12 mouse cellular contexts compared by ENCODE assay signal in genomic region chr2:129544448-129544847, GRCm38 (mm10). TPM values are rescaled to one million over a fixed set of nuclear protein-coding genes. Genes with fewer than 3 reads are reported as not detected.
DNase-seq lines count a peak whose midpoint lies in the region; ATAC-seq and TF ChIP-seq lines count a peak whose summit lies in the region.
"Had no signal": no experiment of that assay in that cellular context is flagged by ENCODE, and none has a peak within 500 bp of the region (broad histone marks: within the 10 kb centered on the region; RNA-seq: fewer than 3 reads in every experiment).

No protein-coding gene starts in this region.

- no peak for DNase-seq in embryonic facial prominence, embryonic 11.5 days (ENCODE audit: low spot score)
- DNase-seq in embryonic facial prominence, embryonic 10.5 days (ENCODE audit: low spot score): no peak
- peak; percentile 90 for DNase-seq in Muller cell, postnatal 12 days (ENCODE audit: inconsistent ontology term)
- peak; percentile 62 for DNase-seq in embryonic facial prominence, embryonic 14.5 days (ENCODE audit: low spot score)
- peak; percentile 70 for DNase-seq in kidney, postnatal 10 days
- DNase-seq in left cerebral cortex, postnatal 10 days (ENCODE audit: extremely low spot score in 1 of 2, low spot score in 2 of 2): no peak
- no peak for DNase-seq in left cerebral cortex, adult 9 months (ENCODE audit: low spot score in 2 of 2)
- DNase-seq in lung, postnatal 0 days (ENCODE audit: low spot score): no peak

- no peak overlapping the region for H3K4me2 ChIP-seq in embryonic facial prominence, embryonic 11.5 days (ENCODE audit: low read depth, low read length)
- no peak overlapping the region for H3K4me2 ChIP-seq in embryonic facial prominence, embryonic 14.5 days (ENCODE audit: low read depth, low read length)
- H3K4me2 ChIP-seq in lung, postnatal 0 days (replicated peaks; ENCODE audit: low read depth, low read length): no peak overlapping the region
- H3K4me2 ChIP-seq: embryonic facial prominence, embryonic 12.5 days; stomach, embryonic 15.5 days had no signal

- no peak overlapping the region for H3K9ac ChIP-seq in embryonic facial prominence, embryonic 11.5 days (replicated peaks; ENCODE audit: low read length)
- H3K9ac ChIP-seq in embryonic facial prominence, embryonic 14.5 days (ENCODE audit: low read depth, low read length): no peak overlapping the region
- H3K9ac ChIP-seq in lung, postnatal 0 days (replicated peaks; ENCODE audit: low read depth): no peak overlapping the region
- H3K9ac ChIP-seq: embryonic facial prominence, embryonic 12.5 days; stomach, embryonic 15.5 days had no signal

- no peaks in the 10 kb centered on the region for H3K4me1 ChIP-seq in embryonic facial prominence, embryonic 11.5 days (ENCODE audit: control insufficient read depth, insufficient read depth, low read length)
- H3K4me1 ChIP-seq in embryonic facial prominence, embryonic 10.5 days: peaks cover 12% of the 10 kb centered on the region
- no peaks in the 10 kb centered on the region for H3K4me1 ChIP-seq in embryonic facial prominence, embryonic 14.5 days (ENCODE audit: control insufficient read depth, insufficient read depth, low read length)
- H3K4me1 ChIP-seq in lung, postnatal 0 days (ENCODE audit: insufficient read depth, low read depth, low read length): no peaks in the 10 kb centered on the region
- H3K4me1 ChIP-seq: embryonic facial prominence, embryonic 12.5 days; stomach, embryonic 15.5 days had no signal

- no peaks in the 10 kb centered on the region for H3K36me3 ChIP-seq in embryonic facial prominence, embryonic 11.5 days (replicated peaks; ENCODE audit: control insufficient read depth, insufficient read depth, low read depth, low read length)
- no peaks in the 10 kb centered on the region for H3K36me3 ChIP-seq in embryonic facial prominence, embryonic 10.5 days (replicated peaks)
- no peaks in the 10 kb centered on the region for H3K36me3 ChIP-seq in embryonic facial prominence, embryonic 14.5 days (ENCODE audit: control insufficient read depth, insufficient read depth, low read length)
- no peaks in the 10 kb centered on the region for H3K36me3 ChIP-seq in lung, postnatal 0 days (ENCODE audit: insufficient read depth, low read length)
- H3K36me3 ChIP-seq: embryonic facial prominence, embryonic 12.5 days; stomach, embryonic 15.5 days had no signal

- 50% methylated on average over 4 of the region's 4 CpGs for WGBS in embryonic facial prominence, embryonic 11.5 days
- 44% methylated on average over 4 of the region's 4 CpGs for WGBS in embryonic facial prominence, embryonic 10.5 days
- 26% methylated on average over 4 of the region's 4 CpGs for WGBS in embryonic facial prominence, embryonic 14.5 days
- 31% methylated on average over 4 of the region's 4 CpGs for WGBS in lung, postnatal 0 days

- intact Hi-C loops in left cerebral cortex, postnatal 10 days (cut with DNase I): loop anchor here (5.0 kb wide), 1 partner anchor 48 kb away; the partner anchor contains the start of gene Sirpa

- TF ChIP-seq EP300 in lung, postnatal 0 days (IDR thresholded peaks at IDR 0.05): no peak

- H3K4me3 ChIP-seq in embryonic facial prominence, embryonic 11.5 days (ENCODE audit: low read depth, low read length): no peak overlapping the region
- no peak overlapping the region for H3K4me3 ChIP-seq in embryonic facial prominence, embryonic 10.5 days
- no peak overlapping the region for H3K4me3 ChIP-seq in embryonic facial prominence, embryonic 14.5 days (ENCODE audit: low read depth, low read length)
- no peak overlapping the region for H3K4me3 ChIP-seq in lung, postnatal 0 days (ENCODE audit: low read depth, low read length)
- H3K4me3 ChIP-seq: embryonic facial prominence, embryonic 12.5 days; stomach, embryonic 15.5 days had no signal

- H3K9me3 ChIP-seq in embryonic facial prominence, embryonic 11.5 days (replicated peaks; ENCODE audit: control insufficient read depth, low read length): no peaks in the 10 kb centered on the region
- no peaks in the 10 kb centered on the region for H3K9me3 ChIP-seq in embryonic facial prominence, embryonic 10.5 days
- H3K9me3 ChIP-seq in embryonic facial prominence, embryonic 14.5 days (ENCODE audit: control insufficient read depth, low read length): no peaks in the 10 kb centered on the region
- H3K9me3 ChIP-seq in lung, postnatal 0 days (ENCODE audit: low read length): no peaks in the 10 kb centered on the region
- H3K9me3 ChIP-seq: embryonic facial prominence, embryonic 12.5 days; stomach, embryonic 15.5 days had no signal

- H3K27ac ChIP-seq in embryonic facial prominence, embryonic 11.5 days (replicated peaks; ENCODE audit: low read depth, low read length): no peak overlapping the region
- no peak overlapping the region for H3K27ac ChIP-seq in embryonic facial prominence, embryonic 10.5 days (replicated peaks)
- no peak overlapping the region for H3K27ac ChIP-seq in embryonic facial prominence, embryonic 14.5 days (replicated peaks; ENCODE audit: low read depth, low read length)
- H3K27ac ChIP-seq in lung, postnatal 0 days (ENCODE audit: low read length): no peak overlapping the region
- H3K27ac ChIP-seq: embryonic facial prominence, embryonic 12.5 days; stomach, embryonic 15.5 days had no signal

- no peaks in the 10 kb centered on the region for H3K27me3 ChIP-seq in embryonic facial prominence, embryonic 11.5 days (ENCODE audit: control insufficient read depth, insufficient read depth, low read length)
- H3K27me3 ChIP-seq in embryonic facial prominence, embryonic 10.5 days (replicated peaks; ENCODE audit: low read depth, poor library complexity, severe bottlenecking): no peaks in the 10 kb centered on the region
- H3K27me3 ChIP-seq in embryonic facial prominence, embryonic 14.5 days (replicated peaks; ENCODE audit: control insufficient read depth, insufficient read depth, low read length): no peaks in the 10 kb centered on the region
- H3K27me3 ChIP-seq in lung, postnatal 0 days (replicated peaks; ENCODE audit: insufficient read depth, low read length): no peaks in the 10 kb centered on the region
- H3K27me3 ChIP-seq: embryonic facial prominence, embryonic 12.5 days; stomach, embryonic 15.5 days had no signal

- ATAC-seq in embryonic facial prominence, embryonic 11.5 days (replicated peaks; ENCODE audit: insufficient number of reproducible peaks, low FRiP score, low TSS enrichment, low read depth): 0 out of 2 replicates have a peak, but pooled peaks have one; percentile 39
- ATAC-seq in embryonic facial prominence, embryonic 14.5 days (ENCODE audit: low read depth): peak; percentile 78; the same call in 1 of the 2 replicates
- no peak; the same call in 1 of the 2 replicates for ATAC-seq in lung, postnatal 0 days

- TF ChIP-seq CTCF in lung, postnatal 0 days (IDR thresholded peaks at IDR 0.05): no peak

RNA-seq across cellular contexts. Expression of gene F830045P16Rik, which starts 8.0 kb away (rescaled TPM):
- not detected in 2 replicates for polyA plus RNA-seq in embryonic facial prominence, embryonic 11.5 days (2014; fragmentation: Nextera tagmentation; extraction: Ambion mirVana)
- not detected in 2 replicates for polyA plus RNA-seq in embryonic facial prominence, embryonic 10.5 days (2016; fragmentation: Nextera tagmentation; extraction: Ambion mirVana)
- polyA plus RNA-seq in embryonic facial prominence, embryonic 14.5 days (2014; fragmentation: Nextera tagmentation; extraction: Ambion mirVana): 0.24 and 0.39 TPM in 2 replicates
- total RNA-seq in left cerebral cortex, postnatal 10 days (2021): under 1 TPM; 0.24 to 0.30 TPM
- polyA plus RNA-seq in lung, postnatal 0 days (2015; fragmentation: Nextera tagmentation; extraction: Ambion mirVana): not detected in 2 replicates
- total RNA-seq: hematopoietic stem cell, adult 5-6 weeks had no signal
- polyA plus RNA-seq: embryonic facial prominence, embryonic 12.5 days; lung, embryonic 16.5 days had no signal

RNA-seq across cellular contexts. Expression of gene Sirpa, which starts 48.2 kb away (rescaled TPM):
- 20.9 and 21.2 TPM in 2 replicates for polyA plus RNA-seq in embryonic facial prominence, embryonic 11.5 days (2014; fragmentation: Nextera tagmentation; extraction: Ambion mirVana)
- 17.0 and 17.4 TPM in 2 replicates for polyA plus RNA-seq in embryonic facial prominence, embryonic 10.5 days (2016; fragmentation: Nextera tagmentation; extraction: Ambion mirVana)
- polyA plus RNA-seq in embryonic facial prominence, embryonic 14.5 days (2014; fragmentation: Nextera tagmentation; extraction: Ambion mirVana): 36.1 and 39.1 TPM in 2 replicates
- total RNA-seq in left cerebral cortex, postnatal 10 days (2021): 100 to 1,000 TPM; 289 to 299 TPM
- polyA plus RNA-seq in lung, postnatal 0 days (2015; fragmentation: Nextera tagmentation; extraction: Ambion mirVana): 30.1 and 35.4 TPM in 2 replicates

Comparison
In these comparisons a context has a peak if more than half of its experiments do, and no peak if none do; other contexts are left out.
1. DNase-seq: peak in Muller cell, postnatal 12 days (single experiment), embryonic facial prominence, embryonic 14.5 days (single experiment) and kidney, postnatal 10 days (single experiment); none in embryonic facial prominence, embryonic 11.5 days (single experiment), embryonic facial prominence, embryonic 10.5 days (single experiment), left cerebral cortex, postnatal 10 days (0 of 2), left cerebral cortex, adult 9 months (0 of 2) and lung, postnatal 0 days (single experiment).